Mouse (Mus musculus) kidney, adult 2 months (tissue): ENCODE results near the gene Lgals4.

Experiments
- CTCF ChIP-seq: fragments of 200-500 bp; conservative IDR thresholded peaks from 2 replicates; pipeline ENCODE4 v1.5.1; 2011; ENCODE audit warnings: low read depth, mild to moderate bottlenecking, control low read depth, low read length, moderate library complexity, mixed read lengths; ENCODE audit not compliant: insufficient read depth, insufficient read length
- POLR2A ChIP-seq: fragments of 200-500 bp; IDR thresholded peaks from one replicate; pipeline ENCODE4 v1.6.1; 2011; ENCODE audit warnings: low read depth, low read length, control low read depth

GRCm38 (mm10) chr7:28831411-28832125, 2.1 kb upstream of the Lgals4 start:
- TF ChIP-seq CTCF (no peak), POLR2A (no peak)
